Mouse (Mus musculus): ENCODE measurements at regions not wholly inside any gene's neighbourhood (a gene's known extent, or its start where the extent isn't known, plus 50 kb on each side); places are given as distances from the start of the nearest gene placed in this dataset.
"Not testable (repeated sequence)": the region's sequence is repeated elsewhere in the genome, so short reads cannot be mapped to it uniquely, and the experiment has no call there.

DNA sequence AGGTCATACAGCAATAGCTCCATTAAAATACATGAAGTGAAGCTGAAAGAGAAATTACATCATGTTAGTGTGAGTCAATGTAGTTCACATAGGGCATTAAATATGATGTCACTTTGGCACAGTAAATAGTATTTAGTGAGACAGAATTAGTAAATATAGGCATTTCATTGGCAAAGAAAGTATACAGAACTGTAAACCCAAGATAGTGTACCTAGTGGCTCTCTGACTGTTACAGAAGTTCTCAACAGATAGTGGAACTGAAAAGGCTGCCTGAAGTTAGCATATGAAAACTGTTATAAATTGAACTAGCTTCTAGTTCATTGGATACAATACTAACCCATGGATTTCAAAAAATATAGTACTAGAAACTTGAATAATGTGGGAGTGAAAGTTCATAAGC lies 1642.1 kb upstream of the Cdh6 start:
- no peak for DNase-seq

DNA sequence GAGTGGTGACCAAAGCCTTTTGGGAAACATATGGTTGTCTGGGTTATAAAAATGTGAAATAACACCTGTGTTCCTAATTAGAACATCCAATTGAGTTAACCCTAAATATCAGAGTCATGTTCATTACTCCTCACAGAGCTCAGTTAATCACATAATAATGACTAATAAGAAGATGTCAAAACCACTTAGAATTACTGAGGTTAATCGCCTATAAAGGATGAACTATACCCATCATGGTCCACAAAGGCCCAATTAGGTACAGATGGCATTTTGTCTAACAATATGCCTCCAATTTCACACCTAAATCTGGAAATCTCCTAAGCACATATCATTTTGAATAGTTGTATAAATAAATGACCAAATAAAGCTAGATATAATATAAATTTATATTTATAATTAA lies 1633.4 kb upstream of the Cdh6 start:
- DNase-seq = no peak

GRCm38 (mm10) chr15:14795221-14795620 lies 1621.7 kb upstream of the Cdh6 start:
- peak; percentile 2 for DNase-seq

DNA sequence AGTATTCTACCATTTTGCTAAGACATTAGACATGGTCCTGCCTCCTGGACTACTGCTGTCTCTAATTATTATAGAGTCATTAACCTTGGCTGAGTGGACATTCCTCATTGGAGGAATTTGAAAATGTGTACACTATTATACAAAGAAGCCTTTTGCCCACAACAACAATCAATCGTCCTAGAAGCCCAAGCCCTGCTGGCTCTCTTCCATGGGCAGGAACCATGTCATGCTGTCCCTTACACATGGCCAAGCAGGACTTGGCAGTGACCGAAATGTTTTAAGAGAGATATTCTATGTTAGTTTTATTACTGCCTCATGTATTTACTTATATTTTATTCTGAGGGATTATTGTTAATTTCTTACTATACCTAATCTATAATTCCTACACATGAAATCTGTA lies 1607.3 kb upstream of the Cdh6 start:
- no peak for DNase-seq

DNA sequence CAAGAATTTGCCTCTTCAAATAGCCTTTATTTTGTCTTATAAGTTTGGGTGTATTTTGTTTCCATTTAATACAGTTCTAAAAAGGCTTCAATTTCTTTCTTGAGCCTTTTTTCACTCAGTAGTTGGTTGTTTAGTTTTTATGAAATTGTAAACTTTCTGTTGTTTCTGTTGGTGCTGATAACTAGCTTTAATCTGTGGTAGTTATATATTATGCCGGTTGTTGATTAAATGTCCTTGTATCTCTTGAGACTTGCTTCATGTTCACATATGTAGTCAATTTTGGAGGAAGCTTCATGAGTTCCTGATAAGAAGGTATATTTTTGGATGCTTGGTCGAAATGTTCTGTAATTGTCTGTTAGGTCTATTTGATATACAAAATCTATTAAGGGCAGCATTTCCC lies 1568.3 kb upstream of the Cdh6 start:
- DNase-seq = no peak

- DNase-seq = not testable (repeated sequence)
Observed at GRCm38 (mm10) chr15:14697925-14698324, 1524.5 kb upstream of the Cdh6 start.

GRCm38 (mm10) chr15:14696481-14696880 lies 1523.0 kb upstream of the Cdh6 start:
- no peak for DNase-seq

DNA sequence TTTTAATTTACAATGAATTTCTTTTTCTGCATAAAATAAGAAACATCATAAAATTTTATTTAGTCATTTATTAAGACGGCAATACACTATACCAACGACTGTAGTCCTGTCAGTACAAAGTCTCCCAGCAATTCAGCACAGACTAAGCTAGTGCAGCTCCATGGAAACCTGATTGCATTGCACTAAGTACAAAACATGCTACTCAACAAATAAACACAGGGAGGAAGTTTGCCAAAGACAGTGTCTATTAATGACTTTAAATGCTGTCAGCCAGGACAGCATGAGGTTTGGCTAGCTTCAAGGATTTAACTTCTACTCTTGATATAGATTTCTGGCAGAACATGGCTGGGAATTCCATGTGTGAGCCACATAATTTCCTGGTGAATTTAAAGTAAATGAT lies 1515.7 kb upstream of the Cdh6 start:
- DNase-seq = no peak

GRCm38 (mm10) chr15:14642291-14642690 lies 1468.8 kb upstream of the Cdh6 start:
- no peak for DNase-seq

- no peak for DNase-seq
Observed at GRCm38 (mm10) chr15:14628523-14628922, 1455.0 kb upstream of the Cdh6 start.

GRCm38 (mm10) chr15:14606691-14607090 lies 1433.2 kb upstream of the Cdh6 start:
- no peak for DNase-seq
